Mouse (Mus musculus) small intestine, adult 2 months (tissue): ENCODE data around the gene Apoe. TPM values are rescaled to one million over a fixed set of nuclear protein-coding genes. Genes with fewer than 3 reads are reported as not detected.

ENCODE experiments used
- H3K27ac ChIP-seq: fragments of 200-500 bp; 2 replicates; pipeline ENCODE4 v1.5.1; 2012; ENCODE audit warnings: low read depth, low read length, control low read depth, inconsistent platforms; ENCODE audit not compliant: insufficient read depth
- H3K27me3 ChIP-seq: fragments of 200-500 bp; 2 replicates; pipeline ENCODE4 v1.6.1; 2012; ENCODE audit warnings: mild to moderate bottlenecking, moderate library complexity, low read length, inconsistent platforms; ENCODE audit not compliant: control insufficient read depth, insufficient read depth
- H3K36me3 ChIP-seq: fragments of 200-500 bp; 2 replicates; pipeline ENCODE4 v1.6.1; 2012; ENCODE audit warnings: mild to moderate bottlenecking, low read length, control low read depth, inconsistent platforms; ENCODE audit not compliant: control insufficient read depth, insufficient read depth
- H3K4me1 ChIP-seq: fragments of 200-500 bp; 2 replicates; pipeline ENCODE4 v1.6.1; 2012; ENCODE audit warnings: low read length, inconsistent platforms, mixed read lengths; ENCODE audit not compliant: control insufficient read depth, insufficient read depth, insufficient read length
- H3K4me3 ChIP-seq: fragments of 200-500 bp; 2 replicates; pipeline ENCODE4 v1.5.1; 2012; ENCODE audit warnings: low read depth, mild to moderate bottlenecking, control low read depth, inconsistent platforms, low read length, moderate library complexity
- CTCF ChIP-seq: fragments of 200-500 bp; IDR thresholded peaks from 2 replicates; pipeline ENCODE4 v1.5.1; 2012; ENCODE audit warnings: low read depth, mild to moderate bottlenecking, control low read depth, inconsistent platforms, low read length, moderate library complexity, mixed read lengths; ENCODE audit not compliant: insufficient replicate concordance, insufficient read length; ENCODE audit errors: extremely low read depth
- POLR2A ChIP-seq: fragments of 200-500 bp; IDR thresholded peaks from 2 replicates; pipeline ENCODE4 v1.6.1; 2012; ENCODE audit warnings: low read depth, mild to moderate bottlenecking, control low read depth, inconsistent platforms, low read length, moderate library complexity
- WGBS: fragments of 180-500 bp; shearing (Covaris S2); methylation state at CpG from one replicate; pipeline ENCODE4 v1.1.7; 2018; 5-methylcytosine and 5-hydroxymethylcytosine counted together
- polyA plus RNA-seq: library from polyadenylated mRNA; depleted of rRNA; stranded (reverse); fragments of >200 nt; gene quantifications from 2 replicates; pipeline ENCODE4 v1.2.3, GENCODE M21; 2012

Apoe gene
- polyA plus RNA-seq, 1 experiment = 591 TPM

- no peaks in the 10 kb centered on the region for H3K36me3 ChIP-seq
- no peak overlapping the region for H3K27ac ChIP-seq
- peaks cover 11% of the 10 kb centered on the region for H3K4me1 ChIP-seq
- no peak overlapping the region for H3K4me3 ChIP-seq
- WGBS = 87% methylated on average over 10 of the region's 10 CpGs
- TF ChIP-seq CTCF (no peak), POLR2A (no peak)
- H3K27me3 ChIP-seq = no peaks in the 10 kb centered on the region
These were observed 27.5 kb downstream of the Apoe start for GRCm38 (mm10) chr7:19671511-19671910.

- TF ChIP-seq CTCF (peak; percentile 88; the same call in 1 of the 2 replicates), POLR2A (no peak)
- 7% methylated on average over 10 of the region's 10 CpGs for WGBS
- Histone ChIP-seq H3K27ac (peak overlapping the region; percentile 71), H3K36me3 (no peaks in the 10 kb centered on the region), H3K4me3 (peak overlapping the region; percentile 27), H3K4me1 (peaks cover 4% of the 10 kb centered on the region; the same call in 1 of the 2 replicates), H3K27me3 (no peaks in the 10 kb centered on the region)
These were observed 29.9 kb downstream of the Apoe start for GRCm38 (mm10) chr7:19668947-19669721.

- Histone ChIP-seq H3K4me3 (no peak overlapping the region), H3K4me1 (peaks cover 10% of the 10 kb centered on the region; the same call in 1 of the 2 replicates), H3K27ac (0 out of 2 replicates have a peak overlapping the region, but pooled peaks have one; percentile 5), H3K36me3 (no peaks in the 10 kb centered on the region), H3K27me3 (no peaks in the 10 kb centered on the region)
- no peak for TF ChIP-seq POLR2A
- no peak for TF ChIP-seq CTCF
- 81% methylated on average over 2 of the region's 2 CpGs for WGBS
These were observed 31.6 kb downstream of the Apoe start for GRCm38 (mm10) chr7:19667434-19667833.

- TF ChIP-seq POLR2A (no peak), CTCF (peak; percentile 23; the same call in 1 of the 2 replicates)
- Histone ChIP-seq H3K4me1 (peaks cover 10% of the 10 kb centered on the region; the same call in 1 of the 2 replicates), H3K27ac (no peak overlapping the region), H3K4me3 (no peak overlapping the region), H3K27me3 (no peaks in the 10 kb centered on the region), H3K36me3 (peaks cover 1% of the 10 kb centered on the region)
- WGBS = 81% methylated on average over 3 of the region's 3 CpGs
These were observed 32.2 kb downstream of the Apoe start for GRCm38 (mm10) chr7:19666750-19667149.

GRCm38 (mm10) chr7:19664955-19665841 is 33.8 kb downstream of the Apoe start, which contains the start of gene Clptm1:
TSS of gene Clptm1 (minus strand) at chr7:19665033.
- WGBS = under 1% methylated on average over 62 of the region's 63 CpGs
- Histone ChIP-seq H3K27me3 (no peaks in the 10 kb centered on the region), H3K4me3 (peak within 1 kb of the TSS; percentile 95), H3K27ac (peak within 1 kb of the TSS; percentile 94), H3K36me3 (peaks cover 3% of the 10 kb centered on the region), H3K4me1 (peaks cover 10% of the 10 kb centered on the region; the same call in 1 of the 2 replicates)
- TF ChIP-seq POLR2A (peak; percentile 76; the same call in 1 of the 2 replicates), CTCF (no peak)

GRCm38 (mm10) chr7:19664455-19664954 is 34.5 kb downstream of the Apoe start:
- Histone ChIP-seq H3K4me3 (peak overlapping the region; percentile 95), H3K27me3 (no peaks in the 10 kb centered on the region), H3K27ac (no peak overlapping the region), H3K36me3 (peaks cover 3% of the 10 kb centered on the region), H3K4me1 (peaks cover 10% of the 10 kb centered on the region; the same call in 1 of the 2 replicates)
- TF ChIP-seq POLR2A (no peak; the same call in 1 of the 2 replicates), CTCF (no peak)
- WGBS = under 1% methylated on average over 37 of the region's 37 CpGs
